17 mouse cellular contexts compared by ENCODE assay signal in genomic region chrX:101983638-101984037, GRCm38 (mm10).
DNase-seq lines count a peak whose midpoint lies in the region; ATAC-seq and TF ChIP-seq lines count a peak whose summit lies in the region.
"Had no signal": no experiment of that assay in that cellular context is flagged by ENCODE, and none has a peak within 500 bp of the region (broad histone marks: within the 10 kb centered on the region; RNA-seq: fewer than 3 reads in every experiment).

No protein-coding gene starts in this region.

- peaks cover 29% of the 10 kb centered on the region for H3K4me1 ChIP-seq in hindbrain, embryonic 10.5 days (replicated peaks)
- no peaks in the 10 kb centered on the region for H3K4me1 ChIP-seq in hindbrain, postnatal 0 days (ENCODE audit: insufficient read depth, low read length)
- no peaks in the 10 kb centered on the region for H3K4me1 ChIP-seq in embryonic facial prominence, embryonic 12.5 days
- H3K4me1 ChIP-seq in heart, embryonic 13.5 days, result peaks cover 34% of the 10 kb centered on the region
- no peaks in the 10 kb centered on the region for H3K4me1 ChIP-seq in lung, postnatal 0 days (ENCODE audit: insufficient read depth, low read depth, low read length)
- H3K4me1 ChIP-seq in liver, embryonic 11.5 days (replicated peaks; ENCODE audit: control insufficient read depth, insufficient read depth, low read length), result no peaks in the 10 kb centered on the region

- TF ChIP-seq EP300 in lung, postnatal 0 days (IDR thresholded peaks at IDR 0.05), result peak; percentile 80; the same call in 1 of the 2 replicates

- TF ChIP-seq CTCF in hindbrain, postnatal 0 days (IDR thresholded peaks at IDR 0.05; ENCODE audit: low read depth), result no peak
- TF ChIP-seq CTCF in lung, postnatal 0 days (IDR thresholded peaks at IDR 0.05), result no peak

- H3K4me2 ChIP-seq in hindbrain, postnatal 0 days (ENCODE audit: low read depth, low read length), result no peak overlapping the region
- H3K4me2 ChIP-seq in embryonic facial prominence, embryonic 12.5 days (replicated peaks), result no peak overlapping the region
- no peak overlapping the region for H3K4me2 ChIP-seq in heart, embryonic 13.5 days
- no peak overlapping the region for H3K4me2 ChIP-seq in lung, postnatal 0 days (replicated peaks; ENCODE audit: low read depth, low read length)
- H3K4me2 ChIP-seq in liver, embryonic 11.5 days, result no peak overlapping the region
- H3K4me2 ChIP-seq: limb, embryonic 12.5 days; midbrain, embryonic 13.5 days had no signal

- no peak overlapping the region for H3K4me3 ChIP-seq in hindbrain, embryonic 10.5 days
- H3K4me3 ChIP-seq in hindbrain, postnatal 0 days (ENCODE audit: low read length), result no peak overlapping the region
- H3K4me3 ChIP-seq in embryonic facial prominence, embryonic 12.5 days, result no peak overlapping the region
- H3K4me3 ChIP-seq in heart, embryonic 13.5 days, result no peak overlapping the region
- no peak overlapping the region for H3K4me3 ChIP-seq in lung, postnatal 0 days (ENCODE audit: low read depth, low read length)
- no peak overlapping the region for H3K4me3 ChIP-seq in liver, embryonic 11.5 days (ENCODE audit: low read depth, low read length)
- H3K4me3 ChIP-seq: limb, embryonic 12.5 days; midbrain, embryonic 13.5 days had no signal

- no peak overlapping the region for H3K9ac ChIP-seq in hindbrain, postnatal 0 days (replicated peaks; ENCODE audit: low read length)
- no peak overlapping the region for H3K9ac ChIP-seq in embryonic facial prominence, embryonic 12.5 days
- no peak overlapping the region for H3K9ac ChIP-seq in heart, embryonic 13.5 days
- no peak overlapping the region for H3K9ac ChIP-seq in lung, postnatal 0 days (replicated peaks; ENCODE audit: low read depth)
- no peak overlapping the region for H3K9ac ChIP-seq in liver, embryonic 11.5 days (ENCODE audit: low read depth, low read length)
- H3K9ac ChIP-seq: limb, embryonic 12.5 days; midbrain, embryonic 13.5 days had no signal

- DNase-seq in hindbrain, embryonic 10.5 days (ENCODE audit: low spot score), result no peak
- no peak for DNase-seq in hindbrain, postnatal 0 days (ENCODE audit: low spot score)
- DNase-seq in lung, postnatal 0 days (ENCODE audit: low spot score), result peak; percentile 43
- no peak for DNase-seq in yolk sac, embryonic 10.5 days (ENCODE audit: low spot score)
- no peak for DNase-seq in liver, embryonic 11.5 days (ENCODE audit: low spot score)
- no peak for DNase-seq in spleen, postnatal 4 days (ENCODE audit: low spot score in 2 of 2)
- DNase-seq: adrenal gland, adult 2 months; cerebellum, postnatal 10 days; kidney, postnatal 4 days; layer of hippocampus, postnatal 36 days; right cerebral cortex, postnatal 25 days had no signal

- no peak for ATAC-seq in hindbrain, postnatal 0 days
- 0 out of 2 replicates have a peak, but pooled peaks have one; percentile 15 for ATAC-seq in embryonic facial prominence, embryonic 12.5 days (ENCODE audit: insufficient number of reproducible peaks, insufficient read depth, low FRiP score, low TSS enrichment)
- peak; percentile 70 for ATAC-seq in heart, embryonic 13.5 days (ENCODE audit: extremely low read depth, insufficient number of reproducible peaks, low FRiP score, low TSS enrichment)
- peak; percentile 72 for ATAC-seq in lung, postnatal 0 days
- ATAC-seq in liver, embryonic 11.5 days (replicated peaks; ENCODE audit: low FRiP score), result no peak
- ATAC-seq: inflammation-experienced regulatory T-cells, adult 6 months; midbrain, embryonic 13.5 days had no signal

- 72% methylated on average over 6 of the region's 6 CpGs for WGBS in hindbrain, embryonic 10.5 days
- 65% methylated on average over 6 of the region's 6 CpGs for WGBS in hindbrain, postnatal 0 days
- WGBS in embryonic facial prominence, embryonic 12.5 days, result 64% methylated on average over 6 of the region's 6 CpGs
- 21% methylated on average over 6 of the region's 6 CpGs for WGBS in heart, embryonic 13.5 days
- WGBS in lung, postnatal 0 days, result 46% methylated on average over 6 of the region's 6 CpGs
- 41% methylated on average over 6 of the region's 6 CpGs for WGBS in liver, embryonic 11.5 days

- 0 out of 2 replicates have a peak overlapping the region, but pooled peaks have one; percentile 16 for H3K27ac ChIP-seq in hindbrain, embryonic 10.5 days
- H3K27ac ChIP-seq in hindbrain, postnatal 0 days, result no peak overlapping the region
- no peak overlapping the region for H3K27ac ChIP-seq in embryonic facial prominence, embryonic 12.5 days
- peak overlapping the region; percentile 74 for H3K27ac ChIP-seq in heart, embryonic 13.5 days (replicated peaks)
- no peak overlapping the region for H3K27ac ChIP-seq in lung, postnatal 0 days (ENCODE audit: low read length)
- H3K27ac ChIP-seq in liver, embryonic 11.5 days (ENCODE audit: low read depth, low read length), result no peak overlapping the region
- H3K27ac ChIP-seq: macrophage; midbrain, embryonic 13.5 days had no signal

- peaks cover 87% of the 10 kb centered on the region for H3K27me3 ChIP-seq in hindbrain, embryonic 10.5 days (ENCODE audit: insufficient read depth, poor library complexity, severe bottlenecking)
- H3K27me3 ChIP-seq in hindbrain, postnatal 0 days (ENCODE audit: insufficient read depth, low read length), result no peaks in the 10 kb centered on the region
- peaks cover 9% of the 10 kb centered on the region; the same call in 1 of the 2 replicates for H3K27me3 ChIP-seq in embryonic facial prominence, embryonic 12.5 days
- peaks cover 9% of the 10 kb centered on the region; the same call in 1 of the 2 replicates for H3K27me3 ChIP-seq in heart, embryonic 13.5 days (replicated peaks)
- H3K27me3 ChIP-seq in lung, postnatal 0 days (replicated peaks; ENCODE audit: insufficient read depth, low read length), result no peaks in the 10 kb centered on the region
- H3K27me3 ChIP-seq in liver, embryonic 11.5 days (replicated peaks; ENCODE audit: control insufficient read depth, insufficient read depth, low read length), result peaks cover 29% of the 10 kb centered on the region

- H3K9me3 ChIP-seq in hindbrain, embryonic 10.5 days, result no peaks in the 10 kb centered on the region
- no peaks in the 10 kb centered on the region for H3K9me3 ChIP-seq in hindbrain, postnatal 0 days (ENCODE audit: low read length)
- H3K9me3 ChIP-seq in embryonic facial prominence, embryonic 12.5 days, result no peaks in the 10 kb centered on the region
- no peaks in the 10 kb centered on the region for H3K9me3 ChIP-seq in heart, embryonic 13.5 days
- H3K9me3 ChIP-seq in lung, postnatal 0 days (ENCODE audit: low read length), result no peaks in the 10 kb centered on the region
- no peaks in the 10 kb centered on the region for H3K9me3 ChIP-seq in liver, embryonic 11.5 days (ENCODE audit: control insufficient read depth, low read length)
- H3K9me3 ChIP-seq: limb, embryonic 12.5 days; midbrain, embryonic 13.5 days had no signal

- H3K36me3 ChIP-seq in hindbrain, embryonic 10.5 days, result no peaks in the 10 kb centered on the region
- H3K36me3 ChIP-seq in hindbrain, postnatal 0 days (ENCODE audit: insufficient read depth, low read length), result no peaks in the 10 kb centered on the region
- H3K36me3 ChIP-seq in embryonic facial prominence, embryonic 12.5 days, result no peaks in the 10 kb centered on the region
- no peaks in the 10 kb centered on the region for H3K36me3 ChIP-seq in heart, embryonic 13.5 days
- H3K36me3 ChIP-seq in lung, postnatal 0 days (ENCODE audit: insufficient read depth, low read length), result no peaks in the 10 kb centered on the region
- H3K36me3 ChIP-seq in liver, embryonic 11.5 days (ENCODE audit: control insufficient read depth, insufficient read depth, low read length), result no peaks in the 10 kb centered on the region
- H3K36me3 ChIP-seq: limb, embryonic 12.5 days; midbrain, embryonic 13.5 days had no signal

Comparison
In these comparisons a context has a peak if more than half of its experiments do, and no peak if none do; other contexts are left out.
1. H3K27ac ChIP-seq: peak in hindbrain, embryonic 10.5 days (single experiment) and heart, embryonic 13.5 days (single experiment); none in hindbrain, postnatal 0 days (single experiment), embryonic facial prominence, embryonic 12.5 days (single experiment), lung, postnatal 0 days (single experiment) and liver, embryonic 11.5 days (single experiment).
2. ATAC-seq: peak in embryonic facial prominence, embryonic 12.5 days (single experiment), heart, embryonic 13.5 days (single experiment) and lung, postnatal 0 days (single experiment); none in hindbrain, postnatal 0 days (single experiment) and liver, embryonic 11.5 days (single experiment).